13 mouse cellular contexts compared by ENCODE assay signal in genomic region chr13:40757995-40758394, GRCm38 (mm10). TPM values are rescaled to one million over a fixed set of nuclear protein-coding genes. Genes with fewer than 3 reads are reported as not detected.
A peak's percentile ranks its signal among the peaks of the same experiment; 100 is the strongest.
DNase-seq lines count a peak whose midpoint lies in the region; ATAC-seq and TF ChIP-seq lines count a peak whose summit lies in the region.
"Had no signal": no experiment of that assay in that cellular context is flagged by ENCODE, and none has a peak within 500 bp of the region (broad histone marks: within the 10 kb centered on the region; RNA-seq: fewer than 3 reads in every experiment).

No protein-coding gene starts in this region.

- H3K4me3 ChIP-seq in forebrain, postnatal 0 days (ENCODE audit: low read depth, low read length): no peak overlapping the region
- H3K4me3 ChIP-seq in forebrain, embryonic 11.5 days (ENCODE audit: low read depth, low read length): no peak overlapping the region
- no peak overlapping the region for H3K4me3 ChIP-seq in limb, embryonic 14.5 days (replicated peaks; ENCODE audit: low read length)
- H3K4me3 ChIP-seq in limb, embryonic 10.5 days: no peak overlapping the region
- no peak overlapping the region for H3K4me3 ChIP-seq in MEL (ENCODE audit: control insufficient read depth in 1 of 2, insufficient read depth in 1 of 2, low read depth in 2 of 2, low read length in 2 of 2)
- no peak overlapping the region for H3K4me3 ChIP-seq in embryonic facial prominence, embryonic 14.5 days (ENCODE audit: low read depth, low read length)
- H3K4me3 ChIP-seq: embryonic facial prominence, embryonic 13.5 days; hindbrain, embryonic 15.5 days; liver, embryonic 15.5 days had no signal

- intact Hi-C loops in gastrocnemius, postnatal 36 days (cut with DNase I): no loop called here

- no peak overlapping the region for H3K9ac ChIP-seq in forebrain, postnatal 0 days
- H3K9ac ChIP-seq in forebrain, embryonic 11.5 days (ENCODE audit: low read length): no peak overlapping the region
- no peak overlapping the region for H3K9ac ChIP-seq in limb, embryonic 14.5 days (ENCODE audit: low read depth, low read length, severe bottlenecking)
- H3K9ac ChIP-seq in MEL (ENCODE audit: control insufficient read depth, low read depth, low read length, poor library complexity, severe bottlenecking): no peak overlapping the region
- no peak overlapping the region for H3K9ac ChIP-seq in embryonic facial prominence, embryonic 14.5 days (ENCODE audit: low read depth, low read length)
- H3K9ac ChIP-seq: embryonic facial prominence, embryonic 13.5 days; hindbrain, embryonic 15.5 days; liver, embryonic 15.5 days had no signal

- TF ChIP-seq POLR2A in limb, embryonic 14.5 days (IDR thresholded peaks at IDR 0.05; ENCODE audit: borderline replicate concordance, extremely low read depth, insufficient read depth, insufficient read length): no peak
- TF ChIP-seq POLR2A in MEL (IDR thresholded peaks at IDR 0.05; ENCODE audit: control insufficient read depth in 1 of 2, insufficient read depth in 1 of 2, low read depth in 1 of 2, low read length in 2 of 2, poor library complexity in 1 of 2): no peak

- TF ChIP-seq RAD21 in MEL (IDR thresholded peaks at IDR 0.05; ENCODE audit: low read depth, low read length): peak; percentile 72

- H3K27ac ChIP-seq in forebrain, postnatal 0 days (ENCODE audit: low read depth, low read length): no peak overlapping the region
- H3K27ac ChIP-seq in forebrain, embryonic 11.5 days (ENCODE audit: low read depth, low read length): no peak overlapping the region
- H3K27ac ChIP-seq in limb, embryonic 14.5 days (replicated peaks; ENCODE audit: low read depth, low read length): no peak overlapping the region
- no peak overlapping the region for H3K27ac ChIP-seq in limb, embryonic 10.5 days
- no peak overlapping the region for H3K27ac ChIP-seq in MEL (ENCODE audit: control insufficient read depth, low read depth, low read length)
- no peak overlapping the region for H3K27ac ChIP-seq in embryonic facial prominence, embryonic 14.5 days (replicated peaks; ENCODE audit: low read depth, low read length)
- H3K27ac ChIP-seq: embryonic facial prominence, embryonic 13.5 days; hindbrain, embryonic 15.5 days; liver, embryonic 15.5 days had no signal

- TF ChIP-seq CTCF in forebrain, postnatal 0 days (IDR thresholded peaks at IDR 0.05; ENCODE audit: low read depth): peak; percentile 60
- TF ChIP-seq CTCF in MEL (IDR thresholded peaks at IDR 0.05 in 2 of 3, conservative IDR thresholded peaks at IDR 0.05 in 1 of 3; ENCODE audit: control insufficient read depth in 1 of 3, insufficient read depth in 1 of 3, low read depth in 2 of 3, low read length in 3 of 3, poor library complexity in 1 of 3, severe bottlenecking in 1 of 3): peak in 1 of 3 experiments; percentile 49; a peak in 2 of 6 replicates

- H3K36me3 ChIP-seq in forebrain, postnatal 0 days (ENCODE audit: insufficient read depth): no peaks in the 10 kb centered on the region
- H3K36me3 ChIP-seq in forebrain, embryonic 11.5 days (ENCODE audit: control insufficient read depth, insufficient read depth, low read length): no peaks in the 10 kb centered on the region
- H3K36me3 ChIP-seq in limb, embryonic 14.5 days (ENCODE audit: control insufficient read depth, insufficient read depth, low read length): no peaks in the 10 kb centered on the region
- H3K36me3 ChIP-seq in limb, embryonic 10.5 days: no peaks in the 10 kb centered on the region
- no peaks in the 10 kb centered on the region for H3K36me3 ChIP-seq in MEL (ENCODE audit: control insufficient read depth in 1 of 2, insufficient read depth in 2 of 2, low read length in 2 of 2)
- H3K36me3 ChIP-seq in embryonic facial prominence, embryonic 14.5 days (ENCODE audit: control insufficient read depth, insufficient read depth, low read length): no peaks in the 10 kb centered on the region
- H3K36me3 ChIP-seq: embryonic facial prominence, embryonic 13.5 days; hindbrain, embryonic 15.5 days; liver, embryonic 15.5 days had no signal

- H3K79me2 ChIP-seq in MEL (ENCODE audit: control insufficient read depth, insufficient read depth, low read length, poor library complexity): no peaks in the 10 kb centered on the region

- no peaks in the 10 kb centered on the region for H3K9me3 ChIP-seq in forebrain, postnatal 0 days (ENCODE audit: low read length)
- H3K9me3 ChIP-seq in forebrain, embryonic 11.5 days (ENCODE audit: control insufficient read depth, low read length): no peaks in the 10 kb centered on the region
- no peaks in the 10 kb centered on the region for H3K9me3 ChIP-seq in limb, embryonic 14.5 days (ENCODE audit: control insufficient read depth, low read length)
- H3K9me3 ChIP-seq in limb, embryonic 10.5 days (replicated peaks): no peaks in the 10 kb centered on the region
- no peaks in the 10 kb centered on the region for H3K9me3 ChIP-seq in MEL (replicated peaks; ENCODE audit: insufficient read depth, low read length)
- H3K9me3 ChIP-seq in embryonic facial prominence, embryonic 14.5 days (ENCODE audit: control insufficient read depth, low read length): no peaks in the 10 kb centered on the region
- H3K9me3 ChIP-seq: embryonic facial prominence, embryonic 13.5 days; hindbrain, embryonic 15.5 days; liver, embryonic 15.5 days had no signal

- ATAC-seq in forebrain, postnatal 0 days: no peak
- no peak for ATAC-seq in forebrain, embryonic 11.5 days (replicated peaks; ENCODE audit: low FRiP score)
- ATAC-seq in limb, embryonic 14.5 days (ENCODE audit: low FRiP score, low read depth): no peak
- no peak for ATAC-seq in embryonic facial prominence, embryonic 14.5 days (ENCODE audit: low read depth)

- DNase-seq in forebrain, postnatal 0 days: peak; percentile 79
- no peak for DNase-seq in forebrain, embryonic 11.5 days (ENCODE audit: low spot score)
- DNase-seq in limb, embryonic 14.5 days (ENCODE audit: low spot score): peak; percentile 66
- no peak for DNase-seq in limb, embryonic 10.5 days (ENCODE audit: low spot score)
- peak; percentile 47 for DNase-seq in MEL (ENCODE audit: low read depth, low spot score)
- DNase-seq in embryonic facial prominence, embryonic 14.5 days (ENCODE audit: low spot score): peak; percentile 66
- no peak for DNase-seq in right cerebral cortex, postnatal 36 days (ENCODE audit: low spot score in 2 of 2)
- DNase-seq in gastrocnemius, postnatal 36 days: no peak
- DNase-seq: layer of hippocampus, adult 9-11 months; thymus, adult 18-20 months had no signal

- TF ChIP-seq EP300 in MEL (IDR thresholded peaks at IDR 0.05; ENCODE audit: low read depth in 1 of 2, low read length in 2 of 2): no peak

- no peak overlapping the region for H3K4me2 ChIP-seq in forebrain, postnatal 0 days (ENCODE audit: low read depth)
- no peak overlapping the region for H3K4me2 ChIP-seq in forebrain, embryonic 11.5 days (ENCODE audit: low read depth, low read length, severe bottlenecking)
- H3K4me2 ChIP-seq in limb, embryonic 14.5 days (replicated peaks; ENCODE audit: low read depth, low read length, severe bottlenecking): no peak overlapping the region
- no peak overlapping the region for H3K4me2 ChIP-seq in embryonic facial prominence, embryonic 14.5 days (ENCODE audit: low read depth, low read length)
- H3K4me2 ChIP-seq: embryonic facial prominence, embryonic 13.5 days; hindbrain, embryonic 15.5 days; liver, embryonic 15.5 days had no signal

- H3K27me3 ChIP-seq in forebrain, postnatal 0 days (ENCODE audit: insufficient read depth, low read length): no peaks in the 10 kb centered on the region
- no peaks in the 10 kb centered on the region for H3K27me3 ChIP-seq in forebrain, embryonic 11.5 days (ENCODE audit: control insufficient read depth, insufficient read depth, low read length)
- H3K27me3 ChIP-seq in limb, embryonic 14.5 days (ENCODE audit: control insufficient read depth, insufficient read depth, low read length): no peaks in the 10 kb centered on the region
- no peaks in the 10 kb centered on the region for H3K27me3 ChIP-seq in limb, embryonic 10.5 days (ENCODE audit: low read depth, poor library complexity, severe bottlenecking)
- no peaks in the 10 kb centered on the region; a peak in 1 of 4 replicates for H3K27me3 ChIP-seq in MEL (ENCODE audit: control insufficient read depth in 1 of 2, insufficient read depth in 2 of 2, low read length in 2 of 2)
- no peaks in the 10 kb centered on the region for H3K27me3 ChIP-seq in embryonic facial prominence, embryonic 14.5 days (replicated peaks; ENCODE audit: control insufficient read depth, insufficient read depth, low read length)
- H3K27me3 ChIP-seq: embryonic facial prominence, embryonic 13.5 days; hindbrain, embryonic 15.5 days; liver, embryonic 15.5 days had no signal

- H3K4me1 ChIP-seq in forebrain, postnatal 0 days (ENCODE audit: insufficient read depth): no peaks in the 10 kb centered on the region
- no peaks in the 10 kb centered on the region for H3K4me1 ChIP-seq in forebrain, embryonic 11.5 days (replicated peaks; ENCODE audit: control insufficient read depth, insufficient read depth, low read length)
- no peaks in the 10 kb centered on the region for H3K4me1 ChIP-seq in limb, embryonic 14.5 days (ENCODE audit: control insufficient read depth, insufficient read depth, low read length)
- H3K4me1 ChIP-seq in limb, embryonic 10.5 days: no peaks in the 10 kb centered on the region
- no peaks in the 10 kb centered on the region for H3K4me1 ChIP-seq in MEL (ENCODE audit: control insufficient read depth in 1 of 2, insufficient read depth in 2 of 2, low read length in 2 of 2)
- H3K4me1 ChIP-seq in embryonic facial prominence, embryonic 14.5 days (ENCODE audit: control insufficient read depth, insufficient read depth, low read length): no peaks in the 10 kb centered on the region
- H3K4me1 ChIP-seq: embryonic facial prominence, embryonic 13.5 days; hindbrain, embryonic 15.5 days; liver, embryonic 15.5 days had no signal

TF ChIP-seq in MEL, 35 proteins besides CTCF, POLR2A, EP300 and RAD21:
- TF ChIP-seq ZC3H11A (IDR thresholded peaks at IDR 0.05; ENCODE audit: low read depth, low read length) (peak; percentile 23; the same call in 1 of the 2 replicates), TBP (IDR thresholded peaks at IDR 0.05; ENCODE audit: low read depth, low read length) (no peak), SMC3 (IDR thresholded peaks at IDR 0.05; ENCODE audit: low read depth, low read length) (peak; percentile 46)

RNA-seq across cellular contexts. Expression of gene Tfap2a, which starts 19.8 kb away (rescaled TPM):
- 0.38 TPM in 1 of 2 replicates, not detected in the other for total RNA-seq in forebrain, postnatal 0 days (2014; rRNA removed)
- 0.18 and 0.28 TPM in 2 replicates for polyA plus RNA-seq in forebrain, postnatal 0 days (2015; fragmentation: Nextera tagmentation; extraction: Ambion mirVana)
- 3.3 and 3.6 TPM in 2 replicates for polyA plus RNA-seq in forebrain, embryonic 11.5 days (2014; fragmentation: Nextera tagmentation; extraction: Ambion mirVana)
- polyA plus RNA-seq in limb, embryonic 14.5 days (2012; rRNA removed): 21.5 and 23.9 TPM in 2 replicates
- 9.6 and 12.8 TPM in 2 replicates for polyA plus RNA-seq in limb, embryonic 14.5 days (2014; fragmentation: Nextera tagmentation; extraction: Ambion mirVana)
- 6.7 and 6.9 TPM in 2 replicates for polyA plus RNA-seq in limb, embryonic 10.5 days (2016; fragmentation: Nextera tagmentation; extraction: Ambion mirVana)
- total RNA-seq in MEL (2012; rRNA removed): not detected in 2 replicates
- polyA plus RNA-seq in MEL (2012; ENCODE audit: insufficient read depth in 1 of 2, insufficient read length in 2 of 2, low read depth in 1 of 2, low replicate concordance in 2 of 2, missing spikeins in 1 of 2): not detected
- 4.6 and 5.0 TPM in 2 replicates for polyA plus RNA-seq in embryonic facial prominence, embryonic 14.5 days (2014; fragmentation: Nextera tagmentation; extraction: Ambion mirVana)
- not detected for total RNA-seq in gastrocnemius, postnatal 36 days (2021)
- polyA plus RNA-seq: liver, embryonic 15.5 days had no signal

Comparison
In these comparisons a context has a peak if more than half of its experiments do, and no peak if none do; other contexts are left out.
1. DNase-seq: peak in forebrain, postnatal 0 days (single experiment), limb, embryonic 14.5 days (single experiment), MEL (single experiment) and embryonic facial prominence, embryonic 14.5 days (single experiment); none in forebrain, embryonic 11.5 days (single experiment), limb, embryonic 10.5 days (single experiment), right cerebral cortex, postnatal 36 days (0 of 2) and gastrocnemius, postnatal 36 days (0 of 2).